Mouse (Mus musculus) heart, adult 2 months (tissue): ENCODE results near the gene Etv3.
"Not testable (repeated sequence)": the region's sequence is repeated elsewhere in the genome, so short reads cannot be mapped to it uniquely, and the experiment has no call there.

Source experiments
- CTCF ChIP-seq: fragments of 200-600 bp; IDR thresholded peaks from 2 replicates; pipeline ENCODE4 v1.8.1; 2022; ENCODE audit warnings: antibody characterized with exemption, mild to moderate bottlenecking, moderate library complexity
- EP300 ChIP-seq: fragments of 200-500 bp; IDR thresholded peaks from 2 replicates; pipeline ENCODE4 v1.6.1; 2011; ENCODE audit warnings: low read depth, low read length, control low read depth; ENCODE audit not compliant: insufficient read depth
- POLR2A ChIP-seq: fragments of 200-500 bp; IDR thresholded peaks from 2 replicates; pipeline ENCODE4 v1.6.1; 2011; ENCODE audit warnings: mild to moderate bottlenecking, low read depth, low read length, control low read depth; ENCODE audit not compliant: insufficient read depth

DNA sequence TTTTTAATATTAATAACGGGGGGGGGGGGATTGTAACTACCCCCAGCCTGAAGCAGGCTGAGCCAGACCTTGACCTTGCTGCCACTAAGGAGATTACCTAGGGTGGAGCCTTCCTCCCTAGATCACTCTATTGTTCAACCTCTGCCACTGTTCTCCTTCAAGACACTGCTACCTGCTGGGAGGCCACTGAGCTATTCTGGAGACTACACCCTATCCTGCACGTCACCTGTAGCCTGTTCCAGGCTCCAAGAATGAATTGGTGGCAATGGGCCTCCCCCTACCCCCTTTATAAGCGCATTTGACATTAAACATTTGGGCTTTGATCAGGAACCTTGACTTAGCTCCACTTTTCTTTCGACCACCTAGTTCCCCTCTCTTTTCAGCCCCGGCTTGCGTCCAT lies 46.6 kb upstream of the Etv3 start:
- not testable (repeated sequence) for TF ChIP-seq POLR2A, EP300, CTCF
